Mouse (Mus musculus) intestine, embryonic 16.5 days (tissue): ENCODE measurements at regions not wholly inside any gene's neighbourhood (a gene's known extent, or its start where the extent isn't known, plus 50 kb on each side); places are given as distances from the start of the nearest gene placed in this dataset.
A peak's percentile ranks its signal among the peaks of the same experiment; 100 is the strongest.

ENCODE experiments used
- ATAC-seq: fragments of 200-750 bp; cut with Nextera tagmentation; 2 replicates; pipeline ENCODE4 v1.8.0; 2017; ENCODE audit warnings: moderate TSS enrichment, moderate library complexity
- H3K27ac ChIP-seq: fragments of 300-500 bp; sonication (generic); 2 replicates; pipeline ENCODE4 v1.5.1; 2014; ENCODE audit warnings: mild to moderate bottlenecking, low read length
- H3K27me3 ChIP-seq: fragments of 300-500 bp; sonication (generic); replicated peaks from 2 replicates; pipeline ENCODE4 v1.6.1; 2014; ENCODE audit warnings: low read length, control low read depth, mixed read lengths; ENCODE audit not compliant: control insufficient read depth, insufficient read depth
- H3K36me3 ChIP-seq: fragments of 300-500 bp; sonication (generic); 2 replicates; pipeline ENCODE4 v1.6.1; 2014; ENCODE audit warnings: low read length, control low read depth; ENCODE audit not compliant: control insufficient read depth, insufficient read depth
- H3K4me1 ChIP-seq: fragments of 300-500 bp; sonication (generic); 2 replicates; pipeline ENCODE4 v1.6.1; 2014; ENCODE audit warnings: low read length, control low read depth, mixed read lengths; ENCODE audit not compliant: control insufficient read depth, insufficient read depth
- H3K4me2 ChIP-seq: fragments of 300-500 bp; sonication (generic); 2 replicates; pipeline ENCODE4 v1.6.1; 2014; ENCODE audit warnings: low read depth, low read length, control low read depth
- H3K4me3 ChIP-seq: fragments of 300-500 bp; sonication (generic); 2 replicates; pipeline ENCODE4 v1.5.1; 2014; ENCODE audit warnings: mild to moderate bottlenecking, low read length
- H3K9ac ChIP-seq: fragments of 300-500 bp; sonication (generic); 2 replicates; pipeline ENCODE4 v1.6.1; 2014; ENCODE audit warnings: low read depth, low read length
- H3K9me3 ChIP-seq: fragments of 300-500 bp; sonication (generic); 2 replicates; pipeline ENCODE4 v1.6.1; 2016; ENCODE audit warnings: low read length, control low read depth; ENCODE audit not compliant: control insufficient read depth
- WGBS: fragments of 180-500 bp; shearing (Covaris S2); extraction: QIAGEN DNeasy Blood & Tissue Kit; methylation state at CpG from one replicate; pipeline ENCODE4 v1.1.7; 2014; 5-methylcytosine and 5-hydroxymethylcytosine counted together

DNA sequence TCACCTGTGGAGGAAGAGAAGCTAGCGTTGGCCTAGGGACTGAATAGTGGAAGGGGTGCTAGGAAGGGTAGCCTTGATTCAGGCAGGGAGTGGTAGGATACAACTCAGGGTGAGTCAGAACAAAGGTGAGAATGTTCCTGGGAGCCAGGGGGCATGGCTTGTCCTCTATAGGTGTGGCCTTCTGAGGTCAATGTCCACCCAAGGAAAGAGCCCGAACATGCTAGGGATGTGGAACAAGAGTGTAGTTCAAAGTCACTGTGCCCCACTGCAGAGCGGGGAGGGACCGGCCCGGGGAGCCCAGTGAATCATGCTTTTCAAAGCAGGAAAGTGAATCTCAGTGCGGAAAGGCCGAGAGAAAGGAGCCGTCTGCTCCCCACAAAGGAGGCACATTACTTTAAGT, 156.4 kb downstream of the Cyld start:
- H3K27ac ChIP-seq, result no peak overlapping the region
- no peak overlapping the region for H3K4me3 ChIP-seq
- WGBS, result 81% methylated on average over 8 of the region's 8 CpGs
- no peaks in the 10 kb centered on the region for H3K27me3 ChIP-seq
- no peaks in the 10 kb centered on the region for H3K9me3 ChIP-seq
- peak; percentile 89 for ATAC-seq
- H3K36me3 ChIP-seq, result no peaks in the 10 kb centered on the region
- H3K4me1 ChIP-seq, result no peaks in the 10 kb centered on the region
- no peak overlapping the region for H3K9ac ChIP-seq
- H3K4me2 ChIP-seq, result no peak overlapping the region

DNA sequence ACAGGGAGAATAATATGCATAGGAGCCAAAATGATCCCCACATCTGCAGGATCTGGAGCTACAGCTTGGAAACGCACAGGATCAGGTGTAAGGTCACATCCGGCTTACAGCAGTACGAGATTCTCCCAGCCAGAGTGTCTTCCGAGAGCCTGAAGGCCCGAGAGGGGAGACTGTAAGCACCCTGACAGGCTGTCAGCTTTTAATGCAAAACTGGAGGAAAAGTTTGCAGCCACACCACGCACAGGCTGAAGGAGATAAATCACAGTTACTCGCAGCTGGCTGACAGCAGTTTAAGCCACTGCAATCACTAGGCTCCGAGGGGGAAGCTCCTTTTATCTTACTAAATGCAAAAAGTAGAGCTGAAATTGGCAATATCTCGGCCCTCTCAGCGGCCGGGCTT, 149.1 kb downstream of the Cyld start:
- 26% methylated on average over 11 of the region's 11 CpGs for WGBS
- Histone ChIP-seq H3K4me3 (no peak overlapping the region), H3K9me3 (no peaks in the 10 kb centered on the region), H3K9ac (no peak overlapping the region), H3K27ac (no peak overlapping the region), H3K36me3 (no peaks in the 10 kb centered on the region), H3K4me2 (no peak overlapping the region), H3K27me3 (no peaks in the 10 kb centered on the region), H3K4me1 (no peaks in the 10 kb centered on the region)
- ATAC-seq, result no peak

DNA sequence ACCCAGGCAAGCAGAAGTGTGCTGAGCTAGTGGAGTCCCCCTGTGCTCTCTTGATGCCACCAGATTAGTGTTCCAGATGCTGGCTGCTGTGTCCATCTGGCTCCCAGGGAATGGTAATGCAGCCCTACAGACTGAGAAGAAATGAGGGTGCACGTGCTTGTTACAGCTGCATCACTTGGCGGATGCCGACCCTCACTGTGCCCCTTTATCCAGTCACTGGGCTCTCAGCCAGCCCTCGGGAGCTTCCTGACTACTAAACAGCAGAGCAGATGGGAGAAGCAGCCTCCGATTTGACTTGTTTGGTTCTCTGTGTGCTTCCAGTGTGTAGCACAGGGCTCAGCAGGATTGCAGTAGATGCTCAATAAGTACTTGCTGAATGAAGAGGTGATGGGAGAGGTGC, 147.5 kb downstream of the Cyld start:
- H3K27me3 ChIP-seq, result no peaks in the 10 kb centered on the region
- no peaks in the 10 kb centered on the region for H3K4me1 ChIP-seq
- 38% methylated on average over 5 of the region's 5 CpGs for WGBS
- no peaks in the 10 kb centered on the region for H3K36me3 ChIP-seq
- ATAC-seq, result no peak
- no peak overlapping the region for H3K4me2 ChIP-seq
- no peak overlapping the region for H3K4me3 ChIP-seq
- H3K27ac ChIP-seq, result no peak overlapping the region
- H3K9ac ChIP-seq, result no peak overlapping the region
- H3K9me3 ChIP-seq, result no peaks in the 10 kb centered on the region

DNA sequence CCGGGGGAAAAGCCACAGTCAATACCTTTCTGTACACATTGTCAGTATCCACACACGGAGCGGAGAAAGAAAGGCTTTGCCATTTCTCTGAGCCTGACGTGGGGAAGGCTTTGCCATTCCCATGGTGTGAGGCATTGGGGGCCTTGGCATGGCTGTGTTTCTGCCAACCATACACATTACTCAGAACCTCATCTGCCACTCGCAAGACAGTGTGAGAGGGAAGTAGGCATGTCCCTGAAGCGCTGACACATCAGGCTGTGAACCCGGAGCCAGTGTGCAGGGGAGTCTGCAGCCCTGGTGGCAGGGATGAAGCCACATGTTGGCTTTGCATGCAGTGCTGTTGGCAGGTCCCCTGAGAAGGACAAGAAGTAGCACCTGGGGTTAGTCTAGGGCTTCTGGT, 145.6 kb downstream of the Cyld start:
- WGBS, result 83% methylated on average over 7 of the region's 7 CpGs
- H3K36me3 ChIP-seq, result no peaks in the 10 kb centered on the region
- H3K27me3 ChIP-seq, result no peaks in the 10 kb centered on the region
- no peak overlapping the region for H3K4me2 ChIP-seq
- H3K27ac ChIP-seq, result no peak overlapping the region
- H3K9ac ChIP-seq, result no peak overlapping the region
- H3K4me1 ChIP-seq, result no peaks in the 10 kb centered on the region
- H3K4me3 ChIP-seq, result no peak overlapping the region
- no peak for ATAC-seq
- H3K9me3 ChIP-seq, result no peaks in the 10 kb centered on the region

DNA sequence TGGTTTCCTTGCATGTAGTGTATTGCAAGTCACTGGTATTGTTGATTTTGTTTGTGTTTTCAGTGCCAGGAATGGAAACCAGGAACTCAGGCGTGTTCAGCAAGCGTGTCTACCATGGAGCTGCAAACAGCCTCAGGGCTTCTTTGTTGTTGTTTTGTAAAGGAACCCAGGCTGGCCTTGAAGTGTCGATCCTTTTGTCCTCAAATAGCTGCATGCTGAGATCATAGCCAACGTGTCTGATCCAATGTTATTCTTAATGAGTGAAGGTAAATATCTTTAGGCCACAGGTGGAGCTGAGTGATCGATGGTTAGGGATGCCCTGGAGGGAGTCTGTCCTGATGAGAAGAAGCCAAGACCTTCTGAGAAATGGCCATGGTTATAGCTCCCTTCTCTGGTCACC, 143.3 kb downstream of the Cyld start:
- Histone ChIP-seq H3K27me3 (no peaks in the 10 kb centered on the region), H3K9me3 (no peaks in the 10 kb centered on the region), H3K4me1 (no peaks in the 10 kb centered on the region), H3K27ac (no peak overlapping the region), H3K9ac (no peak overlapping the region), H3K4me2 (no peak overlapping the region), H3K4me3 (no peak overlapping the region), H3K36me3 (no peaks in the 10 kb centered on the region)
- ATAC-seq, result no peak
- WGBS, result 72% methylated on average over 5 of the region's 5 CpGs

DNA sequence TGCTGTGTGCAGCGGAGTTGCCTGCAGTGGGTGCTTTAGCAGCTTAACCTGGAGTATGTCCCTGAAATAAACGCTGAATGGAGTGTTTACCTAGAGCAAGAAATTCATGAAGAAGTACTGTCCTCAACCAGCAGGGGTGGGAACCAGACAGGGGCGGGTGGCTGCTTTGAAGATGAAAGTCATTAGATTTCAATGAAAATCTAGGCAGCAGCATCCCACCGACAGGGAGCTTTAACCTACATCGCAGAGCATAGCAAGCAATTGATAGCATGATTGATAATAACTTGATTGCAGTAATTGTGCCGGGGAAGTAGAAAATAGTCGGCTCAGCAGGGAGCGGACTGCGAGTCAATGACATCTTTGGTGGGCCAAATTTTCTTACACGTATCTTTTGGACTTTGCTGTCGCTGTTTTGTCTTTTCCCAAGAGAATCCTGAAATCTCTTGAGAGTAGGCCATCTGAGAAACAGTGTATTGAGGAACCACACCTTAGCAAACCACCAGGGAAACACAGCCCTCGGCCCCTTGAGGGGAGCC, 139.0 kb downstream of the Cyld start:
- Histone ChIP-seq H3K4me2 (no peak overlapping the region), H3K4me1 (no peaks in the 10 kb centered on the region), H3K27me3 (no peaks in the 10 kb centered on the region), H3K27ac (no peak overlapping the region), H3K9ac (no peak overlapping the region), H3K36me3 (no peaks in the 10 kb centered on the region), H3K4me3 (no peak overlapping the region), H3K9me3 (no peaks in the 10 kb centered on the region)
- 58% methylated on average over 12 of the region's 12 CpGs for WGBS
- no peak for ATAC-seq

DNA sequence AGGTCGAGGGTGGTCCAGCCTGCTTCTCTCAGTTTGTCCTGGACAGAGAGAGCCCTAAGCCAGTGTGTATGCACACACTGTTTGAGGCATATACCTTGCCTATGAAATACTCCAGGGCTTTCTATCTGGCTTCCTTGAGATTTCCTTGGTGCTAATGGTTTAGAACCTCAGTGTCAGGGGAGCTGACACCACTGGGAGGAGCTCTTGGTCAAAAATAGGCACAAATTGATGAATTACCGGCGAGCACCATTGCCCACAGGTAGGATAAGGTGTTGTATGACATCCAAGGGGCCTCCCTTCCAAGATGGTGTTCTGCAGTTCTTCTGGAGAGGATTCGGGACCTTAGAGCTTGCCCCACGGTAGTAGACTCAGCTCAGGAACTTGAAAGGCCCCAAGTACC, 129.0 kb downstream of the Cyld start:
- H3K9ac ChIP-seq, result no peak overlapping the region
- WGBS, result 52% methylated on average over 5 of the region's 5 CpGs
- ATAC-seq, result no peak

DNA sequence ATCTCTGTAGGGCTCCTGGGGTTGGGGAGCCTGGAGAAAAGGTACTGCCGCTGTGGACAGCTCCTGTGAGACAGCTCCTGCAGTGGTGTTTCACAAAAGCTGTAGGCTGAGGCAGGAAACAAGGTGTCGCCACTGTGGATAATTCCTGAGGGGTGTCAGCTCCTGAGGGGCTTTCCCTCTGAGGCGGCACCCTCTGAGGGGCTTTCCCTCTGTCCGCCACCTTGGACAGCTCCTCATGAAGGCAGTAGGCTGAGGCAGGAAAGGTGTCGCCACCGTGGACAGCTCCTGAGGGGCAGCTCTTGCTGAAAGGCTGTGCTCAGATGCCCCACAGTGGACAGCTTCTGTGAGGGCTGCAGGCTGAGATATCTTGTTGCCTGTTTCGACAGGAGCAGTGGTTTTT, 127.1 kb downstream of the Cyld start:
- no peaks in the 10 kb centered on the region for H3K36me3 ChIP-seq
- H3K4me3 ChIP-seq, result no peak overlapping the region
- no peaks in the 10 kb centered on the region for H3K9me3 ChIP-seq
- 81% methylated on average over 7 of the region's 7 CpGs for WGBS
- no peak overlapping the region for H3K9ac ChIP-seq
- no peaks in the 10 kb centered on the region for H3K27me3 ChIP-seq
- ATAC-seq, result no peak
- no peak overlapping the region for H3K4me2 ChIP-seq
- H3K4me1 ChIP-seq, result no peaks in the 10 kb centered on the region
- H3K27ac ChIP-seq, result no peak overlapping the region

More for the DNA sequence above, 129.0 kb downstream of the Cyld start:
- Histone ChIP-seq H3K4me2 (no peak overlapping the region), H3K4me3 (no peak overlapping the region), H3K4me1 (no peaks in the 10 kb centered on the region), H3K27ac (no peak overlapping the region), H3K36me3 (no peaks in the 10 kb centered on the region), H3K9me3 (no peaks in the 10 kb centered on the region), H3K27me3 (no peaks in the 10 kb centered on the region)

DNA sequence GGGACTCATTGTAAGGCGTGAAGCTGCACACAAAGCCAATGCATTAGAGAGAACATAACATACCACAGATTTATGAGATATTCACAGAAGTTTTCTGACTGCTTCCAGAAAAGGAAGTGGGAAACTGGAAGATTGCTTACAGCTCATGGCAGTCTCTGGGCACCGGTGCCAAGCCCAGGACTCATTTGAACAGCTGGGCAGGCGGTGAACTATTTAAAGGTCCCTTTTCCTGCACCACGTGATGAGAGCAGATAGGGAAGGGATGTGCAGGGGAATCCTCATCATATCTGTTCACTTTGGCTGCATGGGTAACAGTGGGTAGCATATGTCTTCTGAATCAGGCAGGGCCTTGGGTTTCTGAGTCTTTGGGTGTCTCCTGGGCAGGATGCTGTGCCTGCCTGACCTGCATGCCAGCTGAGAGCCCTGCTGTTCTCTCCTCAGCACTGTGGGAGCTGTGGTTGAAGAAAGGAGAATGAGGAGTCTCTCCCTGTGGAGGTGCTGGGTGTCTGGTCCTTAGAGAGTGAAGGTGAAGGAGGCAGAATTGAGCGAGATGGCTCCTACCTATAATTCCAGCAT, 123.5 kb downstream of the Cyld start:
- Histone ChIP-seq H3K4me2 (no peak overlapping the region), H3K36me3 (no peaks in the 10 kb centered on the region), H3K9me3 (no peaks in the 10 kb centered on the region), H3K9ac (no peak overlapping the region), H3K4me3 (no peak overlapping the region), H3K4me1 (no peaks in the 10 kb centered on the region), H3K27ac (no peak overlapping the region), H3K27me3 (no peaks in the 10 kb centered on the region)
- WGBS, result 78% methylated on average over 5 of the region's 5 CpGs
- ATAC-seq, result no peak

DNA sequence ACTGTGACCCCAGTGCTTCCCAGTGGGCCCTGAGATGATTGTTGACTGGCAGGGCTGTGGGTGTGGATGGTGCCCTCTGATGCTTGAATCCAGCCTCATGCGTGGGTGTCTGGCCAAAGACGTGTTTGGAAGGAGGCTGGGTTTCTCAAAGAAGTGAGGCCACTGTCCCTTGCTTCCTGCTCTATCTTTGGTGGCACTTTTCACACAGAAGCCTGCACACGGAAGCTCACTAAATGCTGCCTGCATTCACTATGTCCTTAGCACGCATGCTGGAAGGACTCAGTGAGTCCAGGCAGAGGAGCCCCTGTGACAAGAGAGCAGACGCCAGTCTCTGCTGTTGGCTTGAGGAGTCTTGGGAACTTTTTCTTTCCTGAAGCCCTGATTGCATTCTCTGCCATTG, 119.6 kb downstream of the Cyld start:
- Histone ChIP-seq H3K4me2 (no peak overlapping the region), H3K4me1 (no peaks in the 10 kb centered on the region), H3K9me3 (no peaks in the 10 kb centered on the region), H3K27me3 (no peaks in the 10 kb centered on the region), H3K4me3 (no peak overlapping the region), H3K9ac (no peak overlapping the region), H3K27ac (no peak overlapping the region), H3K36me3 (no peaks in the 10 kb centered on the region)
- ATAC-seq, result no peak
- WGBS, result 69% methylated on average over 5 of the region's 5 CpGs
